Mouse (Mus musculus) brain, adult 2 months (tissue): ENCODE measurements around the gene Jak1.

Experiments used
- DNase-seq: peaks from one replicate; pipeline ENCODE4 v3.0.0; 2011; ENCODE audit warnings: low read depth, low spot score

Gene Jak1

GRCm38 (mm10) chr4:101192241-101192976 is 72.7 kb downstream of the Jak1 start:
- no peak for DNase-seq

- no peak for DNase-seq
Measured at GRCm38 (mm10) chr4:101187381-101187780, 77.7 kb downstream of the Jak1 start.

- DNase-seq = no peak
Measured at GRCm38 (mm10) chr4:101186591-101186990, 78.5 kb downstream of the Jak1 start.

- no peak for DNase-seq
Measured at GRCm38 (mm10) chr4:101185216-101185615, 79.9 kb downstream of the Jak1 start.

- peak; percentile 82 for DNase-seq
Measured at GRCm38 (mm10) chr4:101182603-101183011, 82.5 kb downstream of the Jak1 start.

- DNase-seq = no peak
Measured at GRCm38 (mm10) chr4:101180681-101181080, 84.4 kb downstream of the Jak1 start.

GRCm38 (mm10) chr4:101179836-101180235 is 85.2 kb downstream of the Jak1 start:
- DNase-seq = no peak

- DNase-seq = no peak
Measured at GRCm38 (mm10) chr4:101179076-101179475, 86.0 kb downstream of the Jak1 start.

GRCm38 (mm10) chr4:101177796-101178195 is 87.3 kb downstream of the Jak1 start:
- DNase-seq = no peak

GRCm38 (mm10) chr4:101176123-101176522 is 89.0 kb downstream of the Jak1 start:
- DNase-seq = no peak

GRCm38 (mm10) chr4:101174916-101175625 is 90.0 kb downstream of the Jak1 start:
- DNase-seq = no peak

GRCm38 (mm10) chr4:101172738-101173137 is 92.3 kb downstream of the Jak1 start:
- no peak for DNase-seq

- DNase-seq = peak; percentile 86
Measured at GRCm38 (mm10) chr4:101168189-101168778, 96.8 kb downstream of the Jak1 start.

GRCm38 (mm10) chr4:101167777-101168176 is 97.3 kb downstream of the Jak1 start:
- DNase-seq = no peak

GRCm38 (mm10) chr4:101165776-101166175 is 99.3 kb downstream of the Jak1 start:
- DNase-seq = peak; percentile 30

- peak; percentile 60 for DNase-seq
Measured at GRCm38 (mm10) chr4:101164673-101165072, 100.4 kb downstream of the Jak1 start.

- peak; percentile 52 for DNase-seq
Measured at GRCm38 (mm10) chr4:101164189-101164588, 100.9 kb downstream of the Jak1 start.

- no peak for DNase-seq
Measured at GRCm38 (mm10) chr4:101160821-101161220, 104.3 kb downstream of the Jak1 start.

GRCm38 (mm10) chr4:101159191-101159764 is 105.8 kb downstream of the Jak1 start:
- DNase-seq = peak; percentile 59

GRCm38 (mm10) chr4:101158282-101158681 is 106.8 kb downstream of the Jak1 start:
- peak; percentile 87 for DNase-seq

GRCm38 (mm10) chr4:101157476-101157875 is 107.6 kb downstream of the Jak1 start:
- DNase-seq = no peak

GRCm38 (mm10) chr4:101155541-101155940 is 109.5 kb downstream of the Jak1 start:
- DNase-seq = no peak
